Mouse (Mus musculus): ENCODE data around the gene Olfr834. TPM values are rescaled to one million over a fixed set of nuclear protein-coding genes. Genes with fewer than 3 reads are reported as not detected.

The Olfr834 gene
- polyA plus RNA-seq (2012; rRNA removed) = not detected in 2 replicates

GRCm38 (mm10) chr9:18987690-18988089 lies at the start of gene Olfr834:
Gene Olfr834 (plus strand): TSS chr9:18987990.

GRCm38 (mm10) chr9:19032435-19032834 lies 44.6 kb downstream of the Olfr834 start, which contains the start of gene Olfr835:
Gene Olfr835 (plus strand): TSS chr9:19032735.

Other genes with a start within 250 kb of the Olfr834 start
- gene Olfr24, start 224.0 kb upstream of the Olfr834 start, polyA plus RNA-seq (2012; rRNA removed) = not detected in 2 replicates
- not detected in 2 replicates for gene Olfr828, start 168.5 kb upstream of the Olfr834 start, polyA plus RNA-seq (2012; rRNA removed)
- gene Olfr829, start 133.1 kb upstream of the Olfr834 start, polyA plus RNA-seq (2012; rRNA removed) = 0.01 TPM in 1 of 2 replicates, not detected in the other
- gene Olfr830, start 113.3 kb upstream of the Olfr834 start, polyA plus RNA-seq (2012; rRNA removed) = not detected in 2 replicates
- not detected in 2 replicates for gene Olfr832, start 50.9 kb upstream of the Olfr834 start, polyA plus RNA-seq (2012; rRNA removed)
- gene Olfr835, start 44.7 kb downstream of the Olfr834 start, polyA plus RNA-seq (2012; rRNA removed) = not detected in 2 replicates
- gene Olfr836, start 132.4 kb downstream of the Olfr834 start, polyA plus RNA-seq (2012; rRNA removed) = not detected in 2 replicates
- not detected in 2 replicates for gene Olfr837, start 148.3 kb downstream of the Olfr834 start, polyA plus RNA-seq (2012; rRNA removed)
- not detected in 2 replicates for gene Olfr839-ps1, start 189.3 kb downstream of the Olfr834 start, polyA plus RNA-seq (2012; rRNA removed)